Mouse (Mus musculus) embryo, embryonic 9.5 days (tissue): ENCODE measurements at regions not wholly inside any gene's neighbourhood (a gene's known extent, or its start where the extent isn't known, plus 50 kb on each side); places are given as distances from the start of the nearest gene placed in this dataset.

Experiments used
- DNase-seq: peaks from one replicate; pipeline ENCODE4 v3.0.0-alpha.2; 2017; ENCODE audit errors: extremely low spot score

DNA sequence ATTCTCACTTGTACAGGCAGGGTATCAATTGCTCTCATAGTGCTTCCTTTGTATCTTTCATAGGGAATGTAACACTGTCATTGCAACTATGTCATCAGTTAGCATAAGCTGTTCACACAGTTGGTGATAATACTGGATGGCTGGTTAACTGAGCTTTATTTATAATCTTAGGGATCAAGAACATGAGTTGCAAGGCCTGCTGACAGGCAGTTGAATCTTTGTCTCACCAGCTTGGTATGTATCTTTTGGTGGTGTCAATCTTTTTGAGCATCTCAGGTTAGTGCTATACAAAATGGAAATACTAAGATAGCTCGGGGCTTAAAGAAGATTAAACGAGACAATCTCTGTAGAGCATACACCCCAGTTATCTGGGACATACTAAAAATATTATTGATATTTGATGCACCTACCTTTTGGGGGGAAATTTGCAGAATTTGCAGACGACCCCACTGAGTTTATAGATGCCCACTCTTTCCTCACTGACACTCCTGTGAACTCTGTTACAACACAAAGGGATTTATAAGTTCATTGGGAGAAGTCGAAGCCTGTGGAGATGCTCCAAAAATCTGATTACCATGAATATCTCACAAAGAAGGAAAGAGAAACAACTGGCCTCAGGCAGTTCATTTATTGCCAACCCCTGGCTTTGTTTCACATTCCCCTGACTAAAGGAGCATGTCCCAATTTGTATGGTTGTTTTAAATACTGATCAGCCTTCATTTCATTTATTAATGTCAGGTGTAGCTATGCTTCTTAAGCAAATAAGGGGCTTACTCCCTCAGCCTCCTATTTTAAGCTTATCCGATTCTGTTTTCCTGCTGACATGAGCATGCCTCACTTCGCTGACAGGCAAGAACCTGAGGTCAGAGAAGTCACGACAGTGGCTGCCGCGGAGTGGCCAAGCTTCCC is 193.5 kb downstream of the Fndc1 start:
- no peak for DNase-seq

DNA sequence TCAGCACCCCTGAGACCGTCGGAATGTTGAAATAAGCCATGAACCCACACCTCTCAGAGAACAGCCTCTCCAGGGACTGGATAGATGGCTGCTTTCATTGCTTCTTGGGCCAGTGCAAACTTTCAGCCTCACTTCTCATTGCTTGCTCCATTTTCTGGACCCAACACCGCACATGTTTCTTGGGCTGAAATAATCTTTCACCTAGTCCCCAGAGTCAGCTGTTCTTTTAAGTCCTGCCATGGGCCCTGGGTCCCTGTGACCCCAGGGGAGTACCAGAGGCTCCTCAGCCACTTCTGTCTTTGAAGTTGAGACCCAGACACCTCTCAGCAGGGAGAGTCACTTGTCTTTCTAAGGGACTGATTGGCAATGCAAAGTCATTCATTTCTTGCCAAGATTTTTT is 201.4 kb downstream of the Fndc1 start:
- DNase-seq, result no peak

DNA sequence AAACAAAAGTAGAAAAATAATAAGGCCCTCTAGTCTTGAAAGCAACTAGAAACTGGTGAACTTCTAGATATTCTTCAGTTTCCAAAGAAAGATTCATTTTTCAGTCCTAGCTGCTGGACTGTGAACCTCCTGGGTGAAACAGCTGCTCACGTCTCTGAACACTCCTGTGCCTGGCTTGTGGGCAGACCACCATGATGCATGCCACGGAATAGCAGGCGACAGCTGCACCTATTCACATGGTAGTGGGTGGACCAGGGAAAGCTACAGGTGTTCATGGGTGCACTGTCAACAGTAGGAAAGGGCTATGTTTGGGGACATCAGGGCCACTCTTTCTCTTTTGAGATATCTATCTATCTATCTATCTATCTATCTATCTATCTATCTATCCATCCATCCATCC is 203.7 kb downstream of the Fndc1 start:
- DNase-seq, result no peak

DNA sequence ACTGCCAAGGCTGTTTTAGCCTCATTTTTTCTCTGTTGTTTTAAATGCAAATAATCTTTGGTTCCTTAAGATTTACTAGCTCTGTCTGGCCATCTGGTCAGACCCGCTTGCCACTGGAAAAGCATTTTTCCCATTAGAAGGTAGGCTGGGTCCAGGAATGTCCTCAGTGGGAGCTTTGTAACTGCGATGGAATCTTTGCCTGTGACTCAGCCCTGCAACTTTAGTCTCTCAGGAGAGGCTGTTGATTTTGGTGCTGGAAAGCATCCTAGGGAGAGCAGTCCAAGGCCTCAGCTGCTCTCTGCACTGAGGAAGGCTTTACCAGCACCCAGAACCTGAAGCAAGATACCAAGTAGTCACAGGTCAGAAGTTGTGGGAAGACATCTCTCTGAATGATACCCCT is 205.8 kb downstream of the Fndc1 start:
- no peak for DNase-seq

DNA sequence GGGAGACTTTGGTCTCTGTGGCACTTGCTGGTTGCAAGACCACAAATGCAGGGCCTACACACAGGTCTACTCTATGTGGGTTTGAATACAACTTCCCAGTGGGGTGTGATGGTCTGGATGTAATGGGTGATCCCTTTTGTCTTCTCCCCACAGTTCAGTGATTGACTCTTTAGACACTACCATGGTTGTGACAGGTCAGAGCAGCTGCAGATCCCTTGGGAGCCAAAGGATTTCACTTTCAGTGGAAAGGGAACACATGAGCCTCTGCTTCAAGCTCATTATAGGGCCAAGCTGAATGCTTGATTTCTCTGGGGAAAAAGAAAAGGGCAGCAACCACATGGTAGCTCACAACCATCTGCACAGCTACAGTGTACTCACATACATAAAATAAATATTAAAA is 206.9 kb downstream of the Fndc1 start:
- no peak for DNase-seq

DNA sequence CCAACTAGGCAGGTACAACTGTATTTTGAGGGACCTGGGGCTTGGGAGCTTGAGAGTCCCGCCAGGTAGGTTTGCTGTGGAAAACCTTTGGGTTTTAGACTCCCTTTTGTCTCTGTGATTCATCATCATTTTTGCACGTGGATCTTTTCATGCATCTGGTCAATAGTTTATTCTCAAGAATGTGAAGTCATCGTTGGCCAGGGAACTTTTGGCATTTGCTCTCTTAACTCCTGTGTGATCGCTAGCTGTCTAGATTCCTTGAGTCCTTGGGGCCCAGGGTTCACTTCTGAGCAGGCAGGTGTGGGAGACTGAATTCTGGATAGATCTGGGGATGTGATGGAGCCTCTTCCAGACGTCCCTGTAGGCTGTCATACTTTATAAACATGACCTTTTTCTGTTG is 207.5 kb downstream of the Fndc1 start:
- no peak for DNase-seq

DNA sequence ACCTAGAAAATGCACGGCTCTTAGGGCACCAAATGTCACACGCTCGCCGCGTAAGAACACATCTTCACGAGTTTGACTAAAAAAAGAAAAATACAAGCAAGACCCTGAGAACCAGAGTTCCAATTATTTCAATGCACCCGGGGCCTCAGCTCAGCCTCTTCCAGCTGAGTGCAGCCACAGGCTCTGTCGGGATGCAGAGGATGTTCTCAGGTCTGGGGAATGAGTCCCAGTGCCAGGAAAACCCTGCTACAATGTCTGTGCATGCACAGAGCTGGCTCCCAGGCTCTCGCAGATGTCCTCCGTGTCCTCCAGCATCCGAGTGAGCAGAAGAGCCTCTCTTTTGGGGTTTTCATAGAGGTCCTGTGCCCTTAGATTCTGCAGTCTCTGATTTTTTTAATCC is 219.1 kb downstream of the Fndc1 start:
- no peak for DNase-seq

DNA sequence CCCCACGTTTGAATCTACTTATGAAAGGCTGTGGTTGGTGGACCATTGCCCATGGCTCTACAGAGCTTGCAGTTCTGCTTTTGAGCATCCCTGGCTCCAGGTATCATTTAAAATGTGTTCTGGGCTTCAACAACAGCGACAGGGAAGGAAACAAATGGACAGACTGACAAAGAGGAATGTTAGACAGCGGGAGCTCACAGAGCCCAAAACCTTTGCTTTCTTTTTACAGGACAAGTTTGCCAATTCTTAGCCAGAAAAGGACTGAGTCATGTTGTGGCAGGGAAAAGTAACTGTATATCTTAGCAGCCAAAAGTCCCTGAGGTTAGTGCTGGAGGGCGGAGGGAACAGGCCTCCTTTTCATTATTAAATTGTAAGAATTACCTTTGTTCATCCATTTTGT is 219.7 kb downstream of the Fndc1 start:
- DNase-seq, result no peak

DNA sequence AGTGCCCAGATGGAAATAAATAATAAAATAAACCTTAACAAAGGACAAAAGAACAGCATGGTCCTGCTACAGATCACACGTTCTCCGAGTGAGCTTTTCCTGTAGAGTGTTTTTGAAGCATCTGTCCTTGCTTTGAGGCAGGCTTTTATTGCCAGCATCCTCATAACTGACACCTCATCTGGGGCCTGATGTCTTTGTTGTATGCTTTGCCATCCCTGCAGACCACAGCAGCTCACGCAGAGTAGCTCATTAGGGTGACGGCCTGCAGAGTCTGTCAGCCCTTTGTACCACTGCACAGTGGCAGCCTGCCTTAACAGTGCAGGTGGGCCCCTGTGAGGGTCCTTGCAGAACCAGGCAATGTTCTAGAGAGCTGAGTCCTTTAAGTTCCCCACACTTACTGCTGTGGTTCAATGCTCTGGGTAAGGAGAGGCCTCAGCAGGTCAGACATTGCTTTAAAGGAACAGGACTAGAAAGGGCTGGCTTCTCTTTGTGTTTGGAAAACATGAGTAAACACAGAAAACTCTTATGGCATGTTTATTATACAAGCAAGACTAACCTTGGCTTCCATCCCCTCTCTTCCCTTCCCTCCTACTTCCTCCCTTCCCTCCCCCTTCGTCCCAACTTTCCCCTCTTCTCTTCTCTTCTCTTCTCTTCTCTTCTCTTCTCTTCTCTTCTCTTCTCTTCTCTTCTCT is 219.7 kb upstream of the Unc93a2 start:
- peak; percentile 5 for DNase-seq

DNA sequence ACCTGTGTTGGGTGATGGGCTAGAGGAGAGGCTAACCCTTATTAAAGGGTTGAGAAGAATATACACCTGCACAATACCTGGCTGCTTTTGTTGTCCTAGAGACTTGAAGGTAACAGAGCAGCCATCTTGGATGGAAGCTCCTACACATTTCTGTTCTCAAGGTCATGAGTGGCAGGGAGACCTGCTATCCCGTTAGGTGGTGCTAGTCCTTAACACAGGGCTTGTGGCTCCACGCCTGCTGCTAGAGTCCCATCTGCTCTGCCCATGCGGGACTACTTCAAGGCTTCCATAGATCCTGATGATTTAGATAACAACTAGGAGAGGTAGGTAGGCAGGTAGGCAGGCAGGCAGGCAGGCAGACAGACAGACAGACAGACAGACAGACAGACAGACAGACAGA is 218.8 kb upstream of the Unc93a2 start:
- no peak for DNase-seq

DNA sequence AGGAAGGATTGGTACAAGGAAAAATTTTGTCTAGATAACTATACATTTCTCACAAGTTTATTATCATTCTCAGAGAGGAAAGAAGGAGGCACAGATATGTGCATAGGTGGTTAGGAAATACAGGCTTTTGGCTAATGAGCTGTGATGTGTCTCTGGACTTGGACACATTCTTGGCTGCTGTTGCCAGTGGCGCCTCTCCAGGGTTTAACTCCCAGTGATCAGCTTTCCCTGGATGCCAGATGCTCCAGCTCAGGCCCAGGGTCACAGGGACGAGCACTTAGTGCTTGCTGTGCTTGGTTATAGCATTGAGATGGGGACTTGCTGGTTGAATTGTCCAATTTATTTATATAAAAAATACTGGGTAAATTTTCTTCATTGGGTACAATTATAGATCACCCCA is 215.3 kb upstream of the Unc93a2 start:
- DNase-seq, result no peak

DNA sequence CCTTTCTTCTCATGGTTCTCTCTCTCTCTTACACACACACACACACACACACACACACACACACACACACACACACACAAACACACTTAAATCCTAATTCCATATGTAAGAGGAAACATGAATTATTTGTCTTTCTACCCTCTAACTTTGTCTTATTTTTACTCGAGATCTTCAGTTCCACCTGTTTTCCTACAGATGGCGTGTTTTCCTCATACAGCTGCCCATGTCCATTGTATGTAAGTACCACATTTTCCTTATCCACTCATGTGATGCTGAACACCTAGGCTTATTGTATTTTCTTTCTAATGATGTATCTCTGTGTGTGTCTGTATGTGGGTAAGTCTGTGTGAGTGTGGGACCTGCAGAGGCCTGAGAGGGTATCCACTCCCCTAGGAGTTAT is 212.2 kb upstream of the Unc93a2 start:
- DNase-seq, result no peak

DNA sequence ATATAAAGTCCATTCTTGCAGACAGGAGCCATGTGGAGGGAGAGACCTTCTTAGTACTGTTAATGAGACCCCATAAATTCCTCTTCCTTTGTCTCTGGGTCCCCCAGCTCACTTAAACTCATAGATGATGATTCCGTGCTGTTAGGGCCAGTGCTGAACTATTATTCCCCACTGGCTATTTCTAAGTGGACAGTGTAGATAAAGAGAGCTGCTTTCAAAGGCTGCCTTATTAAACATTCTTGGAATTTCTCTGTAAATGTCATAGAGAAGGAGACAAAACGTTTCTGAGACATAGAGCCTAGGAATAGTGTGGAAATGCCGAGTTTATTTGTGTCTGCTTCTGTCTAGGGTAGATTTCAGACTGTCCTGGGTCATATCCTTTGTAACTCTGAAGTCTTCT is 209.5 kb upstream of the Unc93a2 start:
- no peak for DNase-seq

DNA sequence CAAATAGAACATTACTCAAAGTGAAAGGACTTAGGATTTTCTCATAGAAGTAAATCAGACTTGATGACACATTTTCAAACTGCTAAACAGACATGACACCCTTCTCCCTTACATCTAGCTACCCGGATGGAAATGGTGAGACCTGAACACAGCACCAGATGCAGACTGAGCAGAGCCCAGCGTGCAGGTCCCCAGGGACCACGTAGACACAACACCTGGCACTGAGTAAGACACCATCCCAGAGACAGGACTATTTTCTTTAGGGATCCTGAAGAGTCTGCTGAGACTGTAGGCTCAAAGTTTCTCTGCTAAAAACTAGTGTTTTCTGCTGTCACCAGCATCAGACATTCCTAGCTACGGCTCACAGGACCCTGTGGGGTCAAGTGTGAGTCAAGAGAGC is 207.2 kb upstream of the Unc93a2 start:
- DNase-seq, result no peak

DNA sequence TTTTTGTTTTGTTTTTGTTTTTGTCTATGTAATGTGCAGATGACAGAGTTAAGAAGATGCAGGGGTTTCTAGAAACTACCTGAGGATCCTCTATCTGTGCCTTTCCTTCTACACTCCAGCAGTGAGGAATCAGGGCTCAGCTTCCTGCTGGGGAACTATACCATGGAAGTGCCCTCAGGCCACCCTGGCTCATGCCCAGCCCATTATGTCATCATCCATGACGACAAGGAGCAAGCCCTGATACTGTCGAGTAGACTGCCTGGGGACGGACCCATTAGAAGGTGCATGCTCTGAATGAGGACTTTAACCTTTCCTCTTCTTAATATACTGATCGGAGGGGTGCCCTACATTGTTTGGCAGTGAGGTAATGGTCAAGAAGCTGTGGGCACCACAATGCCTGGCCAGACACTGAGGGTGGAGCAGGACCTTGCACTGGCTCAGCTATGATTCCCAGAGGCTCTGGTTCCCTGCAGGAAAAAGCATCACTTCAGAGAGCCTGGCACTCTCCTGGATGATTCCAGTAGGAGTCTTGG is 197.7 kb upstream of the Unc93a2 start:
- no peak for DNase-seq

DNA sequence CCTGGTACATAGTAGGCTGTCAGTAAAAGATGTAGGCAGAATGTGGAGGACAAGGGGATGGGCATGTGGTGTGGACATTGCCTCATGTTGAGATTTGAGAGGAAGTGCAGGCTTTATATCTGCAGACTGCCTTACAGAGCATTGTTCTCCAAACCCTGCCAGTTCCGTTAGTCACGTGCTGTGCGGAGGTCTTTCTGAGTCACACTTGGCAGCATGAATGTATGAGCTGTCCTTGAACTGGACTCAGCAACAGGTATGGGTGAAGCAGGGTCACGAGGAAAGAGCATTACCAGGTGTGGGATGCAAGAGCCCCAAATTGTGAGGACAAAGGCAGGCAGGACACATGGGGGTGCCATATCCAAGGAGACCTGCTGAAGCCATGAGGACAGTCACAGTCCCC is 193.8 kb upstream of the Unc93a2 start:
- DNase-seq, result no peak

DNA sequence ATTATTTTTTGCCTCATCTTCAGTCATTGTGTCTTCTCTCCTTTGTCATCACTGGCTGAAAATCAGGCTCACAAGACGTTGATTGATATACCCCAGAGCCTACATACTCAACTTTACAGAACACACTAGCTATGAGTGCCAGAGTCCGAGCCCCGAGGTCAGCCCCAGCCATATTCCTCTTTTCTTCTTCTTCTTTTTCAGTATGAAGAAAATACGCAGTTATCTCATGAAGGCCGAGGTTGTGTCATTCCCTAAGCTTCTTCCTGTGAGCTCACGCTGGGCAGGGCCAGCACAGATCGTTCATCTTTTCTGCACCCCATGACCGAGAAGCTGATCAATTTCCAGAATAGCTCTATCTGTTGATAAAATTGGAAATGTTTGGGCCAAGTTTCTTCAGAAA is 192.7 kb upstream of the Unc93a2 start:
- DNase-seq, result no peak

DNA sequence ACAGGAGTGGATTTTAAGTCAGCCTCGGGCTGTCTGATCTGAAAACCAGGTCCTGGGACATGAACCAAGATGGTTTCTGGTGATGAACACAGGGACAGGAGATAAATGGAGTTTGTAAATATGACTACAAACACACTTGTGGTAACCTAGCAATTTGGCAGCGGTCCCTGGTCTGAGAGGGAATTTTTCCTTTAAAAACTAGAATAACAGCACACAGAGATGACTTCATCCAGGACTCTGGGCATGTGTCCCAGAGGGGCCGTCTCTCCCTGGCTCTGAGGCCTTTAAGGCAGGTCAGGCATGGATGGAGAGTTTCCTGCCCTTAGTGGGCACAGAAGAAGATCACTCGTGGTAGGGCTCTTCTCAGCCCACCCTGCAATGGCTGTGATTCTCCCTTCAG is 192.0 kb upstream of the Unc93a2 start:
- no peak for DNase-seq

DNA sequence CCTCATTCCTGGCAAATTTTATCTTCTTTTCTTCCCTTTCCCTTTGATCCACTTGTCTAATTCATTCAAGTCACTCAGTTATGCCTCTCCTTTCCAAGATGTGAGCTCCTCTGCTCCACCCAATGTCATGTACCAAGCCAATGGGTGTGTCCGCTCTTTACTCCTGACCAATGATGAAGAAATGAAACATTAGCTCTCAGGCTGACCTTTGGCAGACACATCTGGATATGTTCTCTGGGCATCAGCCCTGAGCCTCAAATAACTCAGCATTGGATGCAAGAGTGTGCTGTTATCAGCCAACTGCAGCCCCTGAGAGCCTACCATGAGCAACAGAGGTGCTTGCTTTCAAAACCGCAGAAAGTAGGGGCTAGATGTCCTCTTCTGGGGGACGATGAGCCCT is 186.2 kb upstream of the Unc93a2 start:
- DNase-seq, result no peak

DNA sequence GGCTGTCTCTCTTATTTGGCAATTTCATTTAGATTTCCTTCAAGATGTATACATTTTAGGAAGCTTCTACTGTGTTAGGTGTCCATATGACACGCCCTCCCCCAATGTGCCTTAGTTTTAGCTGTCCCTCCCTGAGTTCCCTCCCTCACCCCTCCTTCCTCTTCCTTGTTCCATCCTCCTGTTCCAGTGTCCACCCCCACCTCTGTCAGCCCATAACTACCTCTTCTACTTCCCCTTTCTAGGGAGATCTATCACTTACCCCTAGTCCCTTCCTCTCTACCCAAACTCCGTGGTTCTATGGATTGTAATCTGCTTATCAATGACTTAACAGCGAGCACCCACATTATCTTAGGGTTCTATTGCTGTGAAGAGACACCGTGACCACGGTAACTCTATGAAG is 183.2 kb upstream of the Unc93a2 start:
- no peak for DNase-seq

DNA sequence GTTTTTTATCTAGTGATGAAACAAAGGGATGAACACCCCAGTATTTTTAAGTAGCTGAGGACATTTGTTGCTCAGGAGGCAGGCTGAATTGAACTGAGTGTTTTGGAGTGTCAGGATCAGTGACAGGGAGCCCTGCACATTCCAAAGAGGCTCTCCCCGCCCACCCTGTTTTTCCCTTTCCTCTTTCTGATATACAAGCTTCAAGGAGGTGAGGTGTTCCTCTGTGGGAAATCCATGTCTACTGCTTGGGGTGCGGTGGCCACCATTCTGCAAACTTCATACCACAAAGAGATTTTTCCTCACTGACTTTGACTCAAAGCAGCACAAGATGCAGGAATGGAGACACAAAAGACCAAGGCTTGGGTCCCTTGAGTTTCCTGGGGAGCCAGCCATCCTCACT is 180.5 kb upstream of the Unc93a2 start:
- DNase-seq, result no peak

DNA sequence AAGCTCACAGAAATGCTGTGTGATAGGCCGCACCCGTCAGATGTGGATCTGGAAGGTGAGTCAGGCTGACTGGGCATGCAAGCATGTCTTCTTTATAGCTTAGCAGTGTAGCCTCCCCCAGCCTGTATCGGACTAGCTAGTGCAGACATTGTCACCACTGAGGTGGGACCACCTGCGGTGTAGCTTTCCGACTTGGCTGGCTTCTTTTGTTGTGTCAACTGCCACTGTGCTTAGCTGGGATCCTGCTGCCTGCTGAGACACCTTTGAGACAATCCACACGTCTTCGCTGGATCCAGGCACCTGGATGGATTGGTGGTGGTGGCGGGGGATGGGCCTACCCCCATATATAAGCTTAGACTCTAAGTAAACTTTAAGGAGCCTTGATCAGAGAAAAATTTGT is 177.7 kb upstream of the Unc93a2 start:
- no peak for DNase-seq

DNA sequence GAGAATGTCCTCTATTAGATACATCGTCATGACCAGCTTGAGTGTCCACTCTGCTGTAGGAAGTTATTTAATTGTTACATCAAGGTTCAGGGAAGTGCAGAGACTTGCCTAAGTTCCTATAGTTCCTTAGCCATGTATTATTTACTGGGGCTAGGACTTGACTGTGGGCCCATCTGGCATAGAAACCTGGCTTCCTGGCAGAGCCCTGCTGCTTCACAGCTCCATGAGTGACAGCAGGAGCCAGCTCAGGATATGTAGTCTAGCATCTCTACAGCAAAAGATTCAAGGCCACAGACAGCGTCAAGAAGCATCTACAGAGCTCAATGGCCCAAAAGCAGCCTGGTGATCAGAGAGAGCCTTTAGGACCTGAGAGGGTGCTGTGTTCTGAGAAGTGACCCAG is 163.2 kb upstream of the Unc93a2 start:
- no peak for DNase-seq
